Mouse (Mus musculus) liver, embryonic 11.5 days (tissue): Measurements from ENCODE around the gene Fbxw10. TPM values are rescaled to one million over a fixed set of nuclear protein-coding genes. Genes with fewer than 3 reads are reported as not detected.

Source experiments
- ATAC-seq: fragments of 200-750 bp; cut with Nextera tagmentation; replicated peaks from 2 replicates; pipeline ENCODE4 v1.8.0; 2017; ENCODE audit warnings: moderate number of reproducible peaks, mild to moderate bottlenecking, moderate TSS enrichment, moderate library complexity; ENCODE audit not compliant: low FRiP score
- DNase-seq: peaks from one replicate; pipeline ENCODE4 v3.0.0-alpha.2; 2017; ENCODE audit warnings: low spot score
- H3K27ac ChIP-seq: fragments of 300-500 bp; sonication (generic); 2 replicates; pipeline ENCODE4 v1.5.1; 2014; ENCODE audit warnings: mild to moderate bottlenecking, low read depth, low read length, control low read depth
- H3K27me3 ChIP-seq: fragments of 300-500 bp; sonication (generic); replicated peaks from 2 replicates; pipeline ENCODE4 v1.6.1; 2014; ENCODE audit warnings: low read length, mixed read lengths; ENCODE audit not compliant: control insufficient read depth, insufficient read depth
- H3K36me3 ChIP-seq: fragments of 300-500 bp; sonication (generic); 2 replicates; pipeline ENCODE4 v1.6.1; 2014; ENCODE audit warnings: mild to moderate bottlenecking, low read length, moderate library complexity, mixed read lengths; ENCODE audit not compliant: control insufficient read depth, insufficient read depth
- H3K4me1 ChIP-seq: fragments of 300-500 bp; sonication (generic); replicated peaks from 2 replicates; pipeline ENCODE4 v1.6.1; 2014; ENCODE audit warnings: low read length, mixed read lengths; ENCODE audit not compliant: control insufficient read depth, insufficient read depth
- H3K4me2 ChIP-seq: fragments of 300-500 bp; sonication (generic); 2 replicates; pipeline ENCODE4 v1.6.1; 2014; ENCODE audit warnings: mild to moderate bottlenecking, control low read depth, moderate library complexity
- H3K4me3 ChIP-seq: fragments of 300-500 bp; sonication (generic); 2 replicates; pipeline ENCODE4 v1.5.1; 2014; ENCODE audit warnings: low read depth, low read length, control low read depth
- H3K9ac ChIP-seq: fragments of 300-500 bp; sonication (generic); 2 replicates; pipeline ENCODE4 v1.6.1; 2014; ENCODE audit warnings: low read depth, low read length, control low read depth
- H3K9me3 ChIP-seq: fragments of 300-500 bp; sonication (generic); 2 replicates; pipeline ENCODE4 v1.6.1; 2016; ENCODE audit warnings: low read length, inconsistent platforms, mixed read lengths; ENCODE audit not compliant: control insufficient read depth
- WGBS: fragments of 180-500 bp; shearing (Covaris S2); extraction: QIAGEN DNeasy Blood & Tissue Kit; methylation state at CpG from one replicate; pipeline ENCODE4 v1.1.7; 2014; 5-methylcytosine and 5-hydroxymethylcytosine counted together
- polyA plus RNA-seq: library from polyadenylated mRNA; unstranded; fragments of >200 nt; fragmentation: Nextera tagmentation; extraction: Ambion mirVana; gene quantifications from 2 replicates; pipeline ENCODE4 v1.2.1, GENCODE M21; 2014

Fbxw10 gene
- polyA plus RNA-seq, 1 experiment from 2014 or later, result 0.15 TPM

- Histone ChIP-seq H3K36me3 (no peaks in the 10 kb centered on the region), H3K9me3 (no peaks in the 10 kb centered on the region), H3K4me3 (no peak overlapping the region), H3K27me3 (no peaks in the 10 kb centered on the region), H3K27ac (no peak overlapping the region), H3K9ac (no peak overlapping the region), H3K4me1 (peaks cover 5% of the 10 kb centered on the region), H3K4me2 (no peak overlapping the region)
- ATAC-seq (no peak), DNase-seq (no peak)
- 68% methylated on average over 1 of the region's 1 CpGs for WGBS
These were observed 31.4 kb upstream of the Fbxw10 start for GRCm38 (mm10) chr11:62815438-62815837.

- Histone ChIP-seq H3K4me1 (peaks cover 6% of the 10 kb centered on the region), H3K9ac (no peak overlapping the region), H3K9me3 (no peaks in the 10 kb centered on the region), H3K36me3 (no peaks in the 10 kb centered on the region), H3K27me3 (no peaks in the 10 kb centered on the region), H3K27ac (no peak overlapping the region), H3K4me2 (no peak overlapping the region), H3K4me3 (no peak overlapping the region)
- WGBS, result 79% methylated on average over 6 of the region's 6 CpGs
- DNase-seq, result no peak
- ATAC-seq, result no peak
These were observed 30.3 kb upstream of the Fbxw10 start for GRCm38 (mm10) chr11:62816591-62816990.

DNA sequence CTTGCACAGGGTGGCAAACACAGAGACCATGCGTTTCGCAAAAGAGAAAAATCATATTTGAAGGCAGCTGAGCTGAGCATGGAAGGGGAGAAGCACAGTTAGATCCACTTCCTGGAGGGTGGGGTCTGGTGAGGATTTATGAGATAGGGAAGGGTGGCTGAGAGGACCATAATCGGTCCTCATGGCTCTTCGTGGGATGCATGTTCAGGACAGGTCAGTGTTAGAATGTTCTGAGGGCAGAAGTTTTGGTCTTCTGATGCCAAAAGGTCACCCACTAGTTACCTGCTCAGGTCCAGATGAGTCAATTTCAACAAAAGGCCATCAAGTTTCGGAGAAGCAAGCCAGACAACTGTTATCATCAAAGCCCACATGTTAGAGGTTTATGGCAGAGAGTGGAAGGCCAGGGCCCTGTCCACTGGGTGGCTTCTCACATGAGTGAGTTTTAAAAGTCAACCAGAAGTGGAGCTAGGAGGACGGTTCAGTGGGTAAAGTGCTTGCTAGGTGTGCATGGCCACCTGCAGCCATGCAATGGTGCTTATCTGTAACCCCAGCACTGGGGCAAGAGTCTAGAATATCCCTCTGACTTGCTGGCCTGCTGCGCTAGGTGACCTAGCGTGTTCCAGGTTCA is 27.7 kb upstream of the Fbxw10 start:
- H3K4me3 ChIP-seq, result no peak overlapping the region
- ATAC-seq (no peak), DNase-seq (no peak)
- peaks cover 6% of the 10 kb centered on the region for H3K4me1 ChIP-seq
- no peak overlapping the region for H3K4me2 ChIP-seq
- H3K36me3 ChIP-seq, result no peaks in the 10 kb centered on the region
- WGBS, result 76% methylated on average over 8 of the region's 8 CpGs
- no peak overlapping the region for H3K9ac ChIP-seq
- no peaks in the 10 kb centered on the region for H3K9me3 ChIP-seq
- no peak overlapping the region for H3K27ac ChIP-seq
- H3K27me3 ChIP-seq, result no peaks in the 10 kb centered on the region

DNA sequence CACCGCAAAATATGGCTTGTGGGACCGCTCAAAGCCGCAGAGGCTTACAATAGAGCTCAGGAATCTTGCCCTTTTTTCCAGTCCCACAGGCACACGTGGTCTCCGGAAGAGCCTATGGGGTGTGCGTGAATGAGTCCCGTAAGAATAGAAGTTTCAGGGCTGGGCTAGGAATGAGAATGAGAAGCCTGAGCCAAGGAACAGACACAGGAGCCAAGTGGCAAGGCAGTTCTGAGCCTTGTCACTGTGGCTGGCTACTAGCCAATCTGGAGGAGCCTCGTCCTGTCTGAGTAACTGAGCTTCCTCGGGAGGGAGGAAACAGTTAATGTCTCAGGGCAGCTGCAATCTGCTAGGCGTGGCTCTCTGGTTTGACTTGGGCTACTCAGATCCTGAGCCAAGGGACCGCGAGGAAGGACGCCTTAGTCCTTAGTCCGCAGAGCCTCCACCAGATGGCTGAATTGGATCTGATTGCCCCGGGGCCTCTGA is 26.8 kb upstream of the Fbxw10 start, which contains the start of gene Trim16:
Gene Trim16 (plus strand): TSS at position 173 of the 483 bp plus-strand sequence.
- Histone ChIP-seq H3K27me3 (no peaks in the 10 kb centered on the region), H3K4me2 (peak within 1 kb of the TSS; percentile 65), H3K36me3 (no peaks in the 10 kb centered on the region), H3K4me1 (peaks cover 6% of the 10 kb centered on the region), H3K9ac (no peak within 1 kb of the TSS; the same call in 1 of the 2 replicates), H3K4me3 (peak within 1 kb of the TSS; percentile 41), H3K9me3 (no peaks in the 10 kb centered on the region), H3K27ac (no peak within 1 kb of the TSS; the same call in 1 of the 2 replicates)
- DNase-seq (peak; percentile 42), ATAC-seq (0 out of 2 replicates have a peak, but pooled peaks have one; percentile 18)
- 12% methylated on average over 15 of the region's 15 CpGs for WGBS

DNA sequence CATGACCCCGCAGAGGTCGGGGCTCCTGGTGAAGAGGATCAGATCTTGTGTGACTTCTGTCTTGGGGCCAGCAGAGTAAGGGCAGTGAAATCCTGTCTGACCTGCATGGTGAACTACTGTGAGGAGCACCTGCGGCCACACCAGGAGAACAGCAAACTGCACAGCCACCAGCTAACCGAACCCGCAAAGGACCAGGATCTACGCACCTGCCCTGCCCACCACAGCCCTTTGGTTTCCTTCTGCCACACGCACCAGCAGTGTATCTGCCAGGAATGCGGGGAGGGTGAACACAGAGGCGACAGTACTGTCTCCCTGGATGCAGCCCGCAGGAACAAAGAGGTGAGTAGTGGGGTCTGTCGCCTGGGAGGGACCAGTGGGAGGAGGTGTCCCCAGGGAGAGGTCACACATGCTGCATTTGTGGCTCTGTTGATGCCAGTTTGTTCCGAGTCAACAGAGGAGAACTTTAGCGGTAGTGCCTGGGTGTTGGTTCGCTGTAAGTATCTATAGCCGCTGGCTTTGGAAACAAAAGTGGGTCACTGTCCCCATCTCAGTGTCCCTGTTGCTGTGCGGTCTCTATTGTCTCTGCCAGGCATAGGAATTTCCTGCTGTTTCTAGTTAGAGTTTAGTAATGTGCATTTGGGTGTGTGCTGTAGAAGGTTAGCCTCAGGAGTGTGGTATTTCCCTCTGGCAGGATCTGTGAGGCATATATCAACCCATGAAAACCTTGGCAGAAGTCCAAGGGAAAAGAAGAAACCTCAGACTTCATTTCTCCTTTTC is 26.0 kb upstream of the Fbxw10 start:
- no peaks in the 10 kb centered on the region for H3K36me3 ChIP-seq
- no peaks in the 10 kb centered on the region for H3K27me3 ChIP-seq
- H3K4me2 ChIP-seq, result peak overlapping the region; percentile 65
- 17% methylated on average over 16 of the region's 16 CpGs for WGBS
- DNase-seq, result peak; percentile 34
- no peak for ATAC-seq
- H3K4me3 ChIP-seq, result peak overlapping the region; percentile 41
- H3K27ac ChIP-seq, result no peak overlapping the region; the same call in 1 of the 2 replicates
- no peaks in the 10 kb centered on the region for H3K9me3 ChIP-seq
- H3K4me1 ChIP-seq, result peaks cover 6% of the 10 kb centered on the region
- no peak overlapping the region for H3K9ac ChIP-seq

DNA sequence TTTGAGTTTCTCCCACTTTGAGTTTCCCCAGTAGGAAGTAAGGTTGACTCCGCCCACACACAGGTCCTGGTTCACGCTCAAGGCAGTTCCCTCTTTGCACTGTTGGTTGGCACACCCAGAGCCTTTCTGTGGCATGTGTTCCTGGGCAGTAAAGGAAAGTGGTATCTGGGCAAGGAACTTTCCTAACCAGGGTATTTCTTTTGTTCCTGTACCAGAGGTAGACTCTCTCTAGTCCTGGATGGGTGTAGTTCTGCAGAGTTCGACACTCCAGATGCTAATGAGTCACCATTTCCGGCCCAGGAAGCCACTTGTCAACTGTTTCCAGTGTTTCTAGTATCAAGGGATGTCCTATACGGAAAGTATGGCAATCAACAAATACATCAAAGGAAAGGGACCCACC is 25.0 kb upstream of the Fbxw10 start:
- H3K27ac ChIP-seq, result no peak overlapping the region
- no peak for ATAC-seq
- no peaks in the 10 kb centered on the region for H3K27me3 ChIP-seq
- H3K36me3 ChIP-seq, result no peaks in the 10 kb centered on the region
- no peak overlapping the region; the same call in 1 of the 2 replicates for H3K4me2 ChIP-seq
- 43% methylated on average over 5 of the region's 5 CpGs for WGBS
- H3K9ac ChIP-seq, result no peak overlapping the region
- no peaks in the 10 kb centered on the region for H3K9me3 ChIP-seq
- no peak overlapping the region for H3K4me3 ChIP-seq
- no peak for DNase-seq
- H3K4me1 ChIP-seq, result peaks cover 6% of the 10 kb centered on the region

GRCm38 (mm10) chr11:62824211-62824610 is 22.7 kb upstream of the Fbxw10 start:
- Histone ChIP-seq H3K4me3 (no peak overlapping the region), H3K27ac (no peak overlapping the region), H3K36me3 (no peaks in the 10 kb centered on the region), H3K9me3 (no peaks in the 10 kb centered on the region), H3K4me1 (peaks cover 6% of the 10 kb centered on the region), H3K9ac (no peak overlapping the region), H3K4me2 (no peak overlapping the region), H3K27me3 (no peaks in the 10 kb centered on the region)
- WGBS, result 53% methylated on average over 7 of the region's 7 CpGs
- ATAC-seq (no peak), DNase-seq (no peak)

GRCm38 (mm10) chr11:62825222-62826105 is 21.4 kb upstream of the Fbxw10 start:
- no peak overlapping the region for H3K9ac ChIP-seq
- H3K4me2 ChIP-seq, result no peak overlapping the region
- no peaks in the 10 kb centered on the region for H3K9me3 ChIP-seq
- no peak overlapping the region for H3K27ac ChIP-seq
- DNase-seq (no peak), ATAC-seq (no peak)
- peaks cover 1% of the 10 kb centered on the region for H3K4me1 ChIP-seq
- no peaks in the 10 kb centered on the region for H3K27me3 ChIP-seq
- H3K36me3 ChIP-seq, result no peaks in the 10 kb centered on the region
- no peak overlapping the region for H3K4me3 ChIP-seq
- WGBS, result 73% methylated on average over 9 of the region's 9 CpGs
